Mouse (Mus musculus) adrenal gland, postnatal 4 days (tissue): ENCODE measurements around the gene Amy2a1. TPM values are rescaled to one million over a fixed set of nuclear protein-coding genes. Genes with fewer than 3 reads are reported as not detected.
"Not testable (repeated sequence)": the region's sequence is repeated elsewhere in the genome, so short reads cannot be mapped to it uniquely, and the experiment has no call there.

Source experiments
- DNase-seq, 2 experiments: peaks; one replicate each; pipeline ENCODE4 v3.0.0; 2021 to 2022; ENCODE audit warnings: low spot score in 2 of 2, mixed read lengths in 2 of 2
- long read RNA-seq, 2 experiments: library from polyadenylated mRNA; stranded (forward); transcript quantifications; one replicate each; pipeline ENCODE4 v2.0.0; 2021
- total RNA-seq, 2 experiments: library from RNA; stranded (reverse); gene quantifications; 2 replicates each; pipeline ENCODE4 v1.2.3; 2021

The Amy2a1 gene
- 100 to 1,000 TPM in 1 of 2 experiments, under 1 TPM in 1; 0.40 to 489 TPM for total RNA-seq
- long read RNA-seq, experiment 1 = 0 reads
- long read RNA-seq, experiment 2, partial matches to known transcripts = 1 of 1 reads
- long read RNA-seq, experiment 2, other reads (novel, unspliced or antisense) = 0 of 1 reads

- not testable (repeated sequence) for DNase-seq
Measured at GRCm38 (mm10) chr3:113532328-113532727, at the start of gene Amy2a1. Gene Amy2a1, minus strand, starts transcription at chr3:113532428.

GRCm38 (mm10) chr3:113574578-113574977, 42.4 kb upstream of the Amy2a1 start:
- no peak for DNase-seq

GRCm38 (mm10) chr3:113574138-113574537, 41.9 kb upstream of the Amy2a1 start:
- no peak for DNase-seq

- no peak for DNase-seq
Measured at GRCm38 (mm10) chr3:113572158-113572557, 39.9 kb upstream of the Amy2a1 start.

- DNase-seq = no peak
Measured at GRCm38 (mm10) chr3:113539692-113540091, 7.5 kb upstream of the Amy2a1 start.

Other genes with a start within 250 kb of the Amy2a1 start
- gene Amy2a4, start 241.0 kb downstream of the Amy2a1 start, total RNA-seq = 100 to 1,000 TPM in 1 of 2 experiments, not detected in 1; 102 TPM
- gene Amy2a3, start 208.4 kb downstream of the Amy2a1 start, total RNA-seq = 100 to 1,000 TPM in 1 of 2 experiments, not detected in 1; 102 TPM
- gene Amy2a2, start 175.8 kb downstream of the Amy2a1 start, total RNA-seq = 100 to 1,000 TPM in 1 of 2 experiments, not detected in 1; 102 TPM
- gene Amy1, start 74.3 kb upstream of the Amy2a1 start, total RNA-seq = 10 to 100 TPM; 13.3 to 39.7 TPM
- 10 to 100 TPM; 30.9 to 31.5 TPM for gene Rnpc3, start 97.7 kb upstream of the Amy2a1 start, total RNA-seq